Mouse (Mus musculus) bone marrow, adult 2 months (tissue): ENCODE measurements at regions not wholly inside any gene's neighbourhood (a gene's known extent, or its start where the extent isn't known, plus 50 kb on each side); places are given as distances from the start of the nearest gene placed in this dataset.

ENCODE experiments used
- CTCF ChIP-seq: fragments of 200-500 bp; IDR thresholded peaks from 2 replicates; pipeline ENCODE4 v1.5.1; 2011; ENCODE audit warnings: low read length, control low read depth; ENCODE audit not compliant: control insufficient read depth, insufficient read depth
- POLR2A ChIP-seq: fragments of 200-500 bp; IDR thresholded peaks from 2 replicates; pipeline ENCODE4 v1.6.1; 2011; ENCODE audit warnings: low read depth, mild to moderate bottlenecking, control low read depth, low read length, borderline replicate concordance; ENCODE audit not compliant: control insufficient read depth

DNA sequence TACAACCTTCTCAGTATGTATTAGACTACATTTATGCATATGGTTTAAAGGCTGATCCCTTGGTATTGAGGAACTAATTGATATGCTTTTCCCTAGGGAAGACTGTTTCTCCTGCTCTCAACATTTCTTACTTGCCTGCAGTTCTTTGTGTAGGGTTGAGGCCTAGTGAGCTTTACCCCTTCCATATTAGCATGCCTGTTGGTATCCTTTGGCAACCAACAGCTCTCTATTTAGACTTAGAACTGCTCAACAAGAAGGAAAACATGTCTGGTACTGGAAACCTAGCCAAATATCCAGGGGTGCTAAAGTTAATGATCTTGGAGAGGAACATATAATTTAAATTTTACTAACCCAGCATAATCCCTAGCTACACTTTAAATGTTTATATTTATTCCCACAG is 270.9 kb upstream of the Tmem161b start:
- TF ChIP-seq CTCF (no peak), POLR2A (no peak)
